Mouse (Mus musculus): ENCODE results near the gene Tspear. TPM values are rescaled to one million over a fixed set of nuclear protein-coding genes. Genes with fewer than 3 reads are reported as not detected.
"Not testable (repeated sequence)": the region's sequence is repeated elsewhere in the genome, so short reads cannot be mapped to it uniquely, and the experiment has no call there.

The Tspear gene
- polyA plus RNA-seq, 1 experiment: 0.43 TPM

DNA sequence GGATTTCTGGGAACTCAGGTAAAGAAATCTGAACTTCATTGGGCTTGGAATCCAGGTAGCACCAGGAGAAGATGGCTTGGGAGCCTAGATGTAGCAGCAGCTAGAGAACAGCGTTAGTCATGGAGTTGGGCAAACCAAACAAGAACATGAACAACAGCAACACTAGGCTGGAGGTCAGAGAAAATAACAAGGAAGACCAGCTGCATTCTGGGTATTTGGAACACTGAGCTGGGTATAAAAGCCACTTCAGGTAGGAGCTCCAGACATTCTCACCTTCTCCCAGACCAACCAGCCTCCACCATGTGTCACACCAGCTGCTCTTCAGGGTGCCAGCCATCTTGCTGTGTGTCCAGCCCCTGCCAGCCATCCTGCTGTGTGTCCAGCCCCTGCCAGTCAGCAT is 20.0 kb downstream of the Tspear start, which contains the start of gene Gm10272:
Gm10272 (plus strand) TSS at position 301 of the 400 bp plus-strand sequence.
- 90% methylated on average over 1 of the region's 1 CpGs for WGBS
- TF ChIP-seq CTCF (IDR thresholded peaks at IDR 0.05; ENCODE audit: insufficient read depth, low read length): no peak

DNA sequence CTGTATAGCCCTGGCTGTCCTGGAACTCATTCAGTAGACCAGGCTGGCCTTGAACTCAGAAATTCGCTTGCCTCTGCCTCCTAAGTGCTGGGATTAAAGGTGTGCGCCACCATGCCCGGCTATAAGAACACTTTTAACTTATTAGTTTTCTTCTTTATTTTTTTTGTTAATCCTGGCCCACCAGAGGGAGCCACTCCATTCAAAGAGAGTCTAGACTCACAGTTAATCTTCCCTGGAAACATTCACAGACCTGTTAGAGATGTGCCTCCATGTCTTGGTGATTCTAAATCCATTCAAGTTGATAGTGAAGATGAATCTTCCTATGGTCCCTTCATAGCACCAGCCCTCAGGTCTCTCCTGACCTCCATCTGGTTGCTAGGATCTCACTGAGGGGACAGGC is 23.5 kb downstream of the Tspear start:
- TF ChIP-seq POLR2A (IDR thresholded peaks at IDR 0.05; ENCODE audit: borderline replicate concordance, extremely low read depth, low read depth, low read length) (no peak), CTCF (IDR thresholded peaks at IDR 0.05; ENCODE audit: insufficient read depth, low read length) (no peak)
- no peak for DNase-seq
- 67% methylated on average over 3 of the region's 3 CpGs for WGBS
- H3K4me3 ChIP-seq (replicated peaks; ENCODE audit: extremely low read depth, low read depth, low read length): no peak overlapping the region
- H3K4me1 ChIP-seq (ENCODE audit: control insufficient read depth, insufficient read depth, low read length): no peaks in the 10 kb centered on the region

More for the DNA sequence above, 20.0 kb downstream of the Tspear start, which contains the start of gene Gm10272:
- H3K4me1 ChIP-seq (ENCODE audit: control insufficient read depth, insufficient read depth, low read length): no peaks in the 10 kb centered on the region
- DNase-seq: no peak
- H3K4me3 ChIP-seq (replicated peaks; ENCODE audit: extremely low read depth, low read depth, low read length): no peak within 1 kb of the TSS

DNA sequence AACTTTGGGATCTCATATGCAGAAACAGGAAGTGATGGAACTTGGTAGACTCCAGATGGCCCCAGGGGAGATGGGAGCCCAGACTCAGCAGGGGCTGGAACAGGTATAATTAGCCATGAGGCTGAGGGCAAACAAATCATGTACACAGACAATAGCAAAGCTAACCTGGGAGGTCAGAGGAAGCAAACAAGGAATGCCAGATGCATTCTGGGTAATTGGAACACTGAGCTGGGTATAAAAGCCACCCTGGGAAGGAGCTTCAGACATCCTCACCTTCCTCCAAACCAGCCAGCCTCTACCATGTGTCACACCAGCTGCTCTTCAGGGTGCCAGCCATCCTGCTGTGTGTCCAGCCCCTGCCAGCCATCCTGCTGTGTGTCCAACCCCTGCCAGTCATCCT is 24.8 kb downstream of the Tspear start, which contains the start of gene Gm10024:
Gm10024 (plus strand) TSS at position 301 of the 400 bp plus-strand sequence.
- not testable (repeated sequence) for H3K4me1 ChIP-seq (ENCODE audit: control insufficient read depth, insufficient read depth, low read length); DNase-seq; H3K4me3 ChIP-seq (replicated peaks; ENCODE audit: extremely low read depth, low read depth, low read length)

- Histone ChIP-seq H3K4me1 (ENCODE audit: control insufficient read depth, insufficient read depth, low read length) (no peaks in the 10 kb centered on the region), H3K4me3 (replicated peaks; ENCODE audit: extremely low read depth, low read depth, low read length) (no peak overlapping the region)
- no peak for DNase-seq
- WGBS: 41% methylated on average over 4 of the region's 4 CpGs
- TF ChIP-seq CTCF (IDR thresholded peaks at IDR 0.05; ENCODE audit: insufficient read depth, low read length) (no peak), POLR2A (IDR thresholded peaks at IDR 0.05; ENCODE audit: borderline replicate concordance, extremely low read depth, low read depth, low read length) (no peak)
Measured at GRCm38 (mm10) chr10:77713734-77714133, 27.4 kb downstream of the Tspear start.

DNA sequence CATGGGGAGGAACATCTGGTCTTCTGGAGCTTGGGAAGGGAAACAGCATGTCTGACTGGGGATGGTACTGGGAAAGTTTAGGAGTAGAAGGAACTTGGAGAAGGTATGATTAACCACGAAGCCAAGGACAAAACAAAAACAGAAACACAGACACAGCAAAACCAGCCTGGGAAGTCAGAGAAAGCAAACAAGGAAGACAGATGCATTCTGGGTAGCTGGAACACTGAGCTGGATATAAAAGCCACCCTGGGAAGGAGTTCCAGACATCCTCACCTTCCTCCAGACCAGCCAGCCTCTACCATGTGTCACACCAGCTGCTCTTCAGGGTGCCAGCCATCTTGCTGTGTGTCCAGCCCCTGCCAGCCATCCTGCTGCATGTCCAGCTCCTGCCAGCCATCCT is 29.1 kb downstream of the Tspear start, which contains the start of gene Gm10142:
Gm10142 (plus strand) TSS at position 301 of the 400 bp plus-strand sequence.
- 89% methylated on average over 1 of the region's 1 CpGs for WGBS
- TF ChIP-seq CTCF (IDR thresholded peaks at IDR 0.05; ENCODE audit: insufficient read depth, low read length): no peak
- TF ChIP-seq POLR2A (IDR thresholded peaks at IDR 0.05; ENCODE audit: borderline replicate concordance, extremely low read depth, low read depth, low read length): no peak
- Histone ChIP-seq H3K4me3 (replicated peaks; ENCODE audit: extremely low read depth, low read depth, low read length) (no peak within 1 kb of the TSS), H3K4me1 (ENCODE audit: control insufficient read depth, insufficient read depth, low read length) (no peaks in the 10 kb centered on the region)
- DNase-seq: no peak

DNA sequence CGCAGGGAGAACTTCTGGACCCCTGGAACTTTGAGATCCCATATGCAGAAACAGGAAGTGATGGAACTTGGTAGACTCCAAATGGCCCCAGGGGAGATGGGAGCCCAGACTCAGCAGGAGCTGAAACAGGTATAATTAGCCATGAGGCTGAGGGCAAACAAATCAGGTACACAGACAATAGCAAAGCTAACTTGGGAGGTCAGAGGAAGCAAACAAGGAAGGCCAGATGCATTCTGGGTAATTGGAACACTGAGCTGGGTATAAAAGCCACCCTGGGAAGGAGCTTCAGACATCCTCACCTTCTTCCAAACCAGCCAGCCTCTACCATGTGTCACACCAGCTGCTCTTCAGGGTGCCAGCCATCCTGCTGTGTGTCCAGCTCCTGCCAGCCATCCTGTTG is 33.9 kb downstream of the Tspear start, which contains the start of gene Krtap12-1:
Krtap12-1 (plus strand) TSS at position 301 of the 400 bp plus-strand sequence.
- not testable (repeated sequence) for H3K4me3 ChIP-seq (replicated peaks; ENCODE audit: extremely low read depth, low read depth, low read length)
- WGBS: 83% methylated on average over 1 of the region's 1 CpGs

DNA sequence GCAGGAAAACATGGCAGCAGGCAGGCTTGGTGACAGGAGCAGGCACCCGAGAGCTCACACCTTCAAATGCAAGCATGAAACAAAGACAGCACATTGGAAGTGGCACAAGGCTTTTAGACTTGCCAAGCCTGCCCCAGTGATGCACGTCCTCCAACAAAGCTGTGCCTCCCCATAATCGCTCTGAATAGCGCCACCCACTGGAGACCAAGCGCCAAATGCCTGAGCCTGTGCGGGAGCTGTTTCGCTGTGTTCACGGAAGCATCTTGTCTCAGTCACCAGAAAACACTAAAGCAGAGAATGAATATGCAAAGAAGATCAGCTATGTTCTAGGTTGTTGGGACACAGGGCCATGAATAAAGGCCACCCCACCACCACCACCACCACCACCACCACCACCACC is 38.5 kb downstream of the Tspear start:
- WGBS: 72% methylated on average over 8 of the region's 8 CpGs
- DNase-seq: no peak
- TF ChIP-seq POLR2A (IDR thresholded peaks at IDR 0.05; ENCODE audit: borderline replicate concordance, extremely low read depth, low read depth, low read length): no peak
- TF ChIP-seq CTCF (IDR thresholded peaks at IDR 0.05; ENCODE audit: insufficient read depth, low read length): no peak
- no peak overlapping the region for H3K4me3 ChIP-seq (replicated peaks; ENCODE audit: extremely low read depth, low read depth, low read length)
- no peaks in the 10 kb centered on the region for H3K4me1 ChIP-seq (ENCODE audit: control insufficient read depth, insufficient read depth, low read length)

More for the DNA sequence above, 33.9 kb downstream of the Tspear start, which contains the start of gene Krtap12-1:
- DNase-seq; H3K4me1 ChIP-seq (ENCODE audit: control insufficient read depth, insufficient read depth, low read length): not testable (repeated sequence)

DNA sequence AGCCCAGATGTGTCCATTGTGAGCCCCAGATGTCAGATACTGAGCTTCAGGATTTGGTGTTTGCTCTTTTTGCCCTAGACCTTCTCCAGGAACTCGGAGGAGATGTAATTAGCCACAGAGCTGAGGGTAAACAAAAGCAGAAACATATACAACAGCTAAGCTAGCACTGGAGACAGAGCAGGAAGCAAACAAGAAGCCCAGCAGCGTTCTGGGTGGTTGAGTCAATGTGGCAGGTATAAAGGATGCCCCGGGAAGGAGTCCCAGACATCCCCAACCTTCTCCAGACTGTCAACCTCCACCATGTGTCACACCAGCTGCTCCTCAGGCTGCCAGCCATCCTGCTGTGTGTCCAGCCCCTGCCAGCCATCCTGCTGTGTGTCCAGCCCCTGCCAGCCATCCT is 39.8 kb downstream of the Tspear start, which contains the start of gene Gm10100:
Gm10100 (plus strand) TSS at position 301 of the 400 bp plus-strand sequence.
- 18% methylated on average over 3 of the region's 3 CpGs for WGBS
- TF ChIP-seq POLR2A (IDR thresholded peaks at IDR 0.05; ENCODE audit: borderline replicate concordance, extremely low read depth, low read depth, low read length): no peak
- no peak for TF ChIP-seq CTCF (IDR thresholded peaks at IDR 0.05; ENCODE audit: insufficient read depth, low read length)
- no peak for DNase-seq

DNA sequence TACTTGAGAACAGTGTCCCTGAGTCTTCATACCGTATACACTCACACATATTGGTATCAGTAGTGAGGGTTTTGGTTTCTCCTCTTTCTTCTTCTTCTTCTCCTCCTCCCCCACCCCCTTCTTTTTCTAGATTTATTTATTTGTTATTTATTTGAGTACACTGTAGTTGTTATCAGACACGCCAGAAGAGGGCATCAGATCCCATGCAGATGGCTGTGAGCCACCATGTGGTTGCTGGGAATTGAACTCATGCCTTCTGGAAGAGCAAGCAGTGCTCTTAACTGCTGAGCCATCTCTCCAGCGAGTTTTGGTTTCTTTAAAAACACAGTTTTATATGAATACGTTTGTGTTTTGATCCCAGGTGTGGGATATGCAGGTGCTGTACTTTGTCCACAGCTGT is 41.9 kb downstream of the Tspear start:
- WGBS: 61% methylated on average over 4 of the region's 4 CpGs
- Histone ChIP-seq H3K4me1 (ENCODE audit: control insufficient read depth, insufficient read depth, low read length) (no peaks in the 10 kb centered on the region), H3K4me3 (replicated peaks; ENCODE audit: extremely low read depth, low read depth, low read length) (no peak overlapping the region)
- no peak for DNase-seq
- TF ChIP-seq CTCF (IDR thresholded peaks at IDR 0.05; ENCODE audit: insufficient read depth, low read length) (no peak), POLR2A (IDR thresholded peaks at IDR 0.05; ENCODE audit: borderline replicate concordance, extremely low read depth, low read depth, low read length) (no peak)

More for the DNA sequence above, 39.8 kb downstream of the Tspear start, which contains the start of gene Gm10100:
- no peaks in the 10 kb centered on the region for H3K4me1 ChIP-seq (ENCODE audit: control insufficient read depth, insufficient read depth, low read length)
- H3K4me3 ChIP-seq (replicated peaks; ENCODE audit: extremely low read depth, low read depth, low read length): no peak within 1 kb of the TSS

GRCm38 (mm10) chr10:77729241-77729640 is 42.9 kb downstream of the Tspear start:
- WGBS: 46% methylated on average over 4 of the region's 4 CpGs
- no peak overlapping the region for H3K4me3 ChIP-seq (replicated peaks; ENCODE audit: extremely low read depth, low read depth, low read length)
- no peak for DNase-seq
- peak; percentile 37 for TF ChIP-seq CTCF (IDR thresholded peaks at IDR 0.05; ENCODE audit: insufficient read depth, low read length)
- TF ChIP-seq POLR2A (IDR thresholded peaks at IDR 0.05; ENCODE audit: borderline replicate concordance, extremely low read depth, low read depth, low read length): no peak
- no peaks in the 10 kb centered on the region for H3K4me1 ChIP-seq (ENCODE audit: control insufficient read depth, insufficient read depth, low read length)

Data from lung, adult 2 months (tissue).